Mouse (Mus musculus): Measurements from ENCODE around the gene Ankrd28. TPM values are rescaled to one million over a fixed set of nuclear protein-coding genes. Genes with fewer than 3 reads are reported as not detected.

Gene Ankrd28
- polyA plus RNA-seq, 1 experiment from 2014 or later, result 9.2 TPM

DNA sequence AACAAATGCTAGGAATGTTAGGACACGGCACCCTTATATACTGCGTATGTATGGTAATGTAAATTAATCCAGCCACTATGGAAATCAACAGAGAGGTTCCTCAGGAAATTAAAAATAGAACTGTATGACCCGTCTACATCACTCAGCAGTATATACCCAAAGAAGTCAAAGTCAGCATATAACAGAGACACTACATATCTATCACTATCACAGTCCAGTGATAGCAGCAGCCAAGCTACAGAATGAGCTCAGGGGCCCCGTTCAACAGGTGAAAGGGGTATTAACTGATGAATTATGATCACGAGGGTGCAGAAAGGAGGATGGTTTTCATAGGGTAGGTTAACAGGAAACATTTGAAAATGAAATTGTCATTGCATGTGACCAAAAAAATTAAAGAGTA is 45.5 kb downstream of the Ankrd28 start:
- Histone ChIP-seq H3K9me3 (replicated peaks; ENCODE audit: control insufficient read depth, low read length) (no peaks in the 10 kb centered on the region), H3K36me3 (ENCODE audit: control insufficient read depth, insufficient read depth, low read length) (no peaks in the 10 kb centered on the region), H3K4me3 (ENCODE audit: low read depth, low read length) (no peak overlapping the region), H3K27me3 (replicated peaks; ENCODE audit: control insufficient read depth, insufficient read depth, low read length) (no peaks in the 10 kb centered on the region), H3K4me1 (ENCODE audit: control insufficient read depth, insufficient read depth, low read length) (peaks cover 21% of the 10 kb centered on the region), H3K9ac (ENCODE audit: low read length) (no peak overlapping the region), H3K4me2 (ENCODE audit: low read length) (no peak overlapping the region), H3K27ac (ENCODE audit: low read depth, low read length) (no peak overlapping the region)
- no peak for ATAC-seq
- DNase-seq (ENCODE audit: low spot score), result no peak
- 94% methylated on average over 5 of the region's 5 CpGs for WGBS

DNA sequence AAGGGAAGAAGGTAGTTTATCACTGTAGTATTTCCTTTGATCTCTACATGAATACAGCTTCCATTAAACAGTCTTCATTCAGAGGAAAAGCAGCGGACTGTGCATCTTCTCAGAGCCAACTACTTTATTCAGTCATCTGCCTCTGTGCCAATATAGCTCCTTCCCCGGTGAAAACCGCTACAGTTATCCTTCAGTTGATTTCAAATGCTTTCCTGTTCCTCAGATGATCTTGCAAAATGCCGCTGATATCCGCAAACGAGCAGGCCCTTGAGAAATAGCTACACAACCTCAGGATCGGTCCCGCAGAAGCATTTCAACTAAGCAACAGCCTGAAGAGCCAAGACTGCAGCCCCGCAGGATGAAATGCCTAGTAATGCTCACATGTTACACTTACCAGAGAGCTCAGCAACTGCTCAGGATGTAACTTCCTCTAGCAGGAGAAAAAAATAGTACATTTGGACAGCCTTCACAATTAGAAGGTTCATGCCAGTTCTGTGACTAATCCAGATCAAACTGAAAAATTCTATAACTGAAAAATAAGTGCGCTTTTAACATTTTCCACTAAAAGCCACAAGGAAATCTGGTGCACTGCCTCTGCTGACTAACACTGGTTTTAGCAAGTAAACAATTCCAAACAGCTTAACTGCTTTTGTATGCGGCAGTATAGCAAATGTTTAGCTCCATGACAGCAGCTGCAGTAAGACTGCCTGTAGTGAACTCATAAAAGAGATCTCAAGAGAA is 49.0 kb downstream of the Ankrd28 start:
- H3K9ac ChIP-seq (ENCODE audit: low read length), result peak overlapping the region; percentile 37
- H3K36me3 ChIP-seq (ENCODE audit: control insufficient read depth, insufficient read depth, low read length), result no peaks in the 10 kb centered on the region
- H3K9me3 ChIP-seq (replicated peaks; ENCODE audit: control insufficient read depth, low read length), result no peaks in the 10 kb centered on the region
- peak overlapping the region; percentile 82 for H3K27ac ChIP-seq (ENCODE audit: low read depth, low read length)
- peak; percentile 66 for DNase-seq (ENCODE audit: low spot score)
- 8% methylated on average over 11 of the region's 11 CpGs for WGBS
- peak overlapping the region; percentile 20 for H3K4me3 ChIP-seq (ENCODE audit: low read depth, low read length)
- peak; percentile 72; the same call in 1 of the 2 replicates for ATAC-seq
- peak overlapping the region; percentile 49 for H3K4me2 ChIP-seq (ENCODE audit: low read length)
- H3K4me1 ChIP-seq (ENCODE audit: control insufficient read depth, insufficient read depth, low read length), result peaks cover 18% of the 10 kb centered on the region
- H3K27me3 ChIP-seq (replicated peaks; ENCODE audit: control insufficient read depth, insufficient read depth, low read length), result no peaks in the 10 kb centered on the region

DNA sequence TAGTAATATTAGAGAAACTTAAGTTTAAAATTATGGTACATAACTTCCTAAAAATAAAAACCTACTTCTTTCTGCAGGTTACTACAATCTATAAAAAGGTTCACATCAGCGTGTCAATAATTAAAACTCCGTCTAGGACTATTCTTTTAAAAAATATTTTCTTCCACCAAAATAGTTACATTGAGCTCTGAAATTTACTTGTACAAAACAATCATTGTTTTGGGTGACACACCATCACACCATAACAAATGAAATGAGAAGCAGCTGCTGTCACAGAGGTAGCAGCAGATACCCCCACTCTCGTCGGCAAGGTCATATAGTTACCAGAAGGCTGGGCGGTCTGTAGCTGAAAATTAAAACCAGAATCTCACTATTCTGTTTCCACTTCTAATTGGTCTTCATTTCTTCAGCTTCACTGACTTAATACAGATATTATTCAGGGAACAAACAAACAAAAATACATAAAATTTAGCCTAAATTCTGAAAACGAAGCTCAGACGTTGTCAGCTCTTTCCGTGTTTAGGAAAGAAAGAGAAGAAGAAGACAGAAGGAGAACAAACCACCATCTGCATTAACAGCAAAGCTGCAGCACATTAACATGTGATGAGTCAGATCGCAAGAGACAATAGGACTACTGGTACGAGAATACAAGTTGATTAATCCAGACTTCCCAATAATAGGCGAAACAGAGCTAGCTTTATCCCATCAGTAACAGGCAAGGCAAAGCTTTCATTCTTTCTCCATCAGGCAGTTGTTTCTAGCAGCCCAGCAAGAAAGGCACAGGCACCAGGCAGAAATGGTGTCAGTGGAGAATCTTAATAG is 49.8 kb downstream of the Ankrd28 start:
- Histone ChIP-seq H3K4me3 (ENCODE audit: low read depth, low read length) (peak overlapping the region; percentile 20), H3K9me3 (replicated peaks; ENCODE audit: control insufficient read depth, low read length) (no peaks in the 10 kb centered on the region), H3K4me1 (ENCODE audit: control insufficient read depth, insufficient read depth, low read length) (peaks cover 18% of the 10 kb centered on the region), H3K36me3 (ENCODE audit: control insufficient read depth, insufficient read depth, low read length) (no peaks in the 10 kb centered on the region), H3K9ac (ENCODE audit: low read length) (peak overlapping the region; percentile 37), H3K4me2 (ENCODE audit: low read length) (peak overlapping the region; percentile 49), H3K27ac (ENCODE audit: low read depth, low read length) (peak overlapping the region; percentile 82), H3K27me3 (replicated peaks; ENCODE audit: control insufficient read depth, insufficient read depth, low read length) (no peaks in the 10 kb centered on the region)
- DNase-seq (ENCODE audit: low spot score) (peak; percentile 64), ATAC-seq (peak; percentile 68)
- 19% methylated on average over 11 of the region's 11 CpGs for WGBS

DNA sequence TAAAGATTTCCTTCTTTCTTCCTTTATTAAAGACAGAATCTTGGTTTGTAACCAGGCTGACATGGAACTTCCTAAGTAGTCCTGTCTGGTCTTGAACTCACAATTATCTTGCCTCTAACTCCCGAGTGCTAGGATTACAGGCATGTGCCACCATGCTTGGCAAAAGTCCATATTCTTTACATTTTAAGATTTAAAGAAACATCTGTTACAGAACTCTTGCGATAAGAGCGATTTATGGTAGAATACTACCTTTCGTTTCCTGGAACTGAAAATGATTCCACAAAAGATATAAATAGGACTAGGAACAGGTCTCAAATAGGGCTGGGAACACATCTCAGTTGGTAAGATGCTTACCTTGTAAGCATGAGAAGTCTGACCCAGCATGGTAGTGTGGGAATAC is 56.9 kb downstream of the Ankrd28 start:
- Histone ChIP-seq H3K4me1 (ENCODE audit: control insufficient read depth, insufficient read depth, low read length) (peaks cover 3% of the 10 kb centered on the region; the same call in 1 of the 2 replicates), H3K9ac (ENCODE audit: low read length) (no peak overlapping the region), H3K4me3 (ENCODE audit: low read depth, low read length) (no peak overlapping the region), H3K27me3 (replicated peaks; ENCODE audit: control insufficient read depth, insufficient read depth, low read length) (no peaks in the 10 kb centered on the region), H3K9me3 (replicated peaks; ENCODE audit: control insufficient read depth, low read length) (no peaks in the 10 kb centered on the region), H3K27ac (ENCODE audit: low read depth, low read length) (no peak overlapping the region), H3K36me3 (ENCODE audit: control insufficient read depth, insufficient read depth, low read length) (no peaks in the 10 kb centered on the region), H3K4me2 (ENCODE audit: low read length) (no peak overlapping the region)
- 95% methylated on average over 4 of the region's 4 CpGs for WGBS
- ATAC-seq (no peak), DNase-seq (ENCODE audit: low spot score) (no peak)

DNA sequence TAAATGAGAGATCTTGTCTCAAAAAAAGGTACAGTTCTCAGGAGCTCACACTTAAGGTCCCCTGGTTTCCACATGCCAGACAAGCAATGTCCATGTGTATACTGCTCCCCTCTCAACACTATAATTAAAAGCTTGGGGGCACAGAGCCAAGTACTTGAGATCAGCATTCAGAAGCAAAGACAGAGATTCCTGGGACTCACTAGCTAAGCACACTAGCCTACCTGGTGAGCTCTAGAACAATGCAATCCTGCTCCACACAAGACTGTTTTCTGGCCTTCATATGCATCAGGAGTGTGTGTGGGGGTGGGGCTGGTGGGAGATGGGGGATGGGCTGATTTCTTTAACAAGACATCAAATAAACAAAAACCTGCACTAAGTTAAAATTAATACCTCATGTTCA is 58.2 kb downstream of the Ankrd28 start:
- Histone ChIP-seq H3K9ac (ENCODE audit: low read length) (no peak overlapping the region), H3K4me2 (ENCODE audit: low read length) (no peak overlapping the region), H3K4me3 (ENCODE audit: low read depth, low read length) (no peak overlapping the region), H3K4me1 (ENCODE audit: control insufficient read depth, insufficient read depth, low read length) (peaks cover 3% of the 10 kb centered on the region; the same call in 1 of the 2 replicates), H3K36me3 (ENCODE audit: control insufficient read depth, insufficient read depth, low read length) (no peaks in the 10 kb centered on the region), H3K9me3 (replicated peaks; ENCODE audit: control insufficient read depth, low read length) (no peaks in the 10 kb centered on the region), H3K27me3 (replicated peaks; ENCODE audit: control insufficient read depth, insufficient read depth, low read length) (no peaks in the 10 kb centered on the region), H3K27ac (ENCODE audit: low read depth, low read length) (no peak overlapping the region)
- DNase-seq (ENCODE audit: low spot score) (no peak), ATAC-seq (no peak)

DNA sequence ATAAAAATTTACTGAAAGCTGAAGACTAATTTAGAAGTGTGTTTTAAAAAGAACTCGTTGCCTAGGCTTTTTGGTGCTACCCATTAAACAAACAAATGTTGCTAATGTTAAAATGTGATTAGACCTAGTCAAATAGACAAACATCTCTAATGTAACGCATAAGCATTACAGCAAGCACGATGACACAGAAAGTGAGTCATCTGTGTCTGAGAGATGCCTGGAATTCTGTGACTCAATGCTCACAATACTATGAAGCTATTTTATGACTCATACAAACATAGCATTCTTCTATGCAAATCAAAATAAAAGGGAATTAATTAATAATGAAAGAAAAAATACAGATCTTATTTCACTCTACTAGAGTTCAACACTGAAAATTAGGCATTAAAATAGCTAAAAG is 61.9 kb downstream of the Ankrd28 start:
- Histone ChIP-seq H3K27ac (ENCODE audit: low read depth, low read length) (no peak overlapping the region), H3K9ac (ENCODE audit: low read length) (no peak overlapping the region), H3K4me1 (ENCODE audit: control insufficient read depth, insufficient read depth, low read length) (peaks cover 3% of the 10 kb centered on the region; the same call in 1 of the 2 replicates), H3K9me3 (replicated peaks; ENCODE audit: control insufficient read depth, low read length) (no peaks in the 10 kb centered on the region), H3K36me3 (ENCODE audit: control insufficient read depth, insufficient read depth, low read length) (0 out of 2 replicates have a peak, but pooled peaks cover 2% of the 10 kb centered on the region), H3K27me3 (replicated peaks; ENCODE audit: control insufficient read depth, insufficient read depth, low read length) (no peaks in the 10 kb centered on the region), H3K4me3 (ENCODE audit: low read depth, low read length) (no peak overlapping the region), H3K4me2 (ENCODE audit: low read length) (no peak overlapping the region)
- DNase-seq (ENCODE audit: low spot score) (no peak), ATAC-seq (no peak)
- 85% methylated on average over 3 of the region's 3 CpGs for WGBS

DNA sequence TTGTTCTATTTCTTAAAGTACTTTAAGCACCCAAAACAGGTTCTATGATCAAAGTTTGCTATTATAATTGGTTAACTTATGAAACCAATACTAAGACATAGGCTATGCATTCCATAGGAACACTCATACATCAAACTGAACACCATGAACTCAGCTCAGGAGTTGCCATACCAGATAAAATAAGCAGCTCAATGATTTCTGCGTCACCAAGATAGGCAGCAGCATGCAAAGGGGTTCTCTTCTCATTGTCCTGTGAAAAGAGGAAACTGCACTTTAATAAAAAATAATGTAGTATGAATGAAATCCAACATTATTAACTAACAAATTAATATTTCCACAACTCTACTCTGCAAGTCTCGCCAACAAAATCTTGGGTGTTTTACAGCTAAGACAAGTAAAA is 66.4 kb downstream of the Ankrd28 start:
- no peak overlapping the region for H3K9ac ChIP-seq (ENCODE audit: low read length)
- H3K9me3 ChIP-seq (replicated peaks; ENCODE audit: control insufficient read depth, low read length), result no peaks in the 10 kb centered on the region
- H3K4me1 ChIP-seq (ENCODE audit: control insufficient read depth, insufficient read depth, low read length), result no peaks in the 10 kb centered on the region
- H3K27ac ChIP-seq (ENCODE audit: low read depth, low read length), result no peak overlapping the region
- ATAC-seq (no peak), DNase-seq (ENCODE audit: low spot score) (no peak)
- H3K36me3 ChIP-seq (ENCODE audit: control insufficient read depth, insufficient read depth, low read length), result peaks cover 26% of the 10 kb centered on the region
- WGBS, result 85% methylated on average over 2 of the region's 2 CpGs
- no peak overlapping the region for H3K4me3 ChIP-seq (ENCODE audit: low read depth, low read length)
- no peaks in the 10 kb centered on the region for H3K27me3 ChIP-seq (replicated peaks; ENCODE audit: control insufficient read depth, insufficient read depth, low read length)
- H3K4me2 ChIP-seq (ENCODE audit: low read length), result no peak overlapping the region

DNA sequence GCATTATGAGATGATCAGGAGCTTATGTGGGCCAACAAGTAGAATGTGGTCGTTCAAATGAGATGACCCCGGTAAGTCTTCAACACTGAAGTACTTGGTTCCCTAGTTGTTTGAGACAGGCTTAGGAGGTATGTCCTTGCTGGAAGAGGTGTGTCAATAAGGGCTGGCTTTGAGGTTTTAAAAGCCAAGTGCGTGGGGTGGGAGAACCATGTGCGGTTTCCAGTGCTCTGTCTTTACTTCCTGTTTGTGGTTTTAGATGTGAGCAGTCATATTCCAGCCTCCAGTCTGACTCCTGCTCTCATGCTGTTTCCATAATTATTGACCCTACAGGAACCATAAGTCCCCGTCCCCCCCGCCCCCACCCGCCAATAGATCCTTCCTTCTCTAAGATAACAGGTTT is 68.7 kb downstream of the Ankrd28 start:
- Histone ChIP-seq H3K27me3 (replicated peaks; ENCODE audit: control insufficient read depth, insufficient read depth, low read length) (no peaks in the 10 kb centered on the region), H3K9me3 (replicated peaks; ENCODE audit: control insufficient read depth, low read length) (no peaks in the 10 kb centered on the region), H3K4me1 (ENCODE audit: control insufficient read depth, insufficient read depth, low read length) (no peaks in the 10 kb centered on the region), H3K4me3 (ENCODE audit: low read depth, low read length) (no peak overlapping the region), H3K27ac (ENCODE audit: low read depth, low read length) (no peak overlapping the region), H3K4me2 (ENCODE audit: low read length) (no peak overlapping the region), H3K9ac (ENCODE audit: low read length) (no peak overlapping the region), H3K36me3 (ENCODE audit: control insufficient read depth, insufficient read depth, low read length) (peaks cover 26% of the 10 kb centered on the region)
- DNase-seq (ENCODE audit: low spot score), result no peak
- 96% methylated on average over 7 of the region's 7 CpGs for WGBS
- ATAC-seq, result no peak

DNA sequence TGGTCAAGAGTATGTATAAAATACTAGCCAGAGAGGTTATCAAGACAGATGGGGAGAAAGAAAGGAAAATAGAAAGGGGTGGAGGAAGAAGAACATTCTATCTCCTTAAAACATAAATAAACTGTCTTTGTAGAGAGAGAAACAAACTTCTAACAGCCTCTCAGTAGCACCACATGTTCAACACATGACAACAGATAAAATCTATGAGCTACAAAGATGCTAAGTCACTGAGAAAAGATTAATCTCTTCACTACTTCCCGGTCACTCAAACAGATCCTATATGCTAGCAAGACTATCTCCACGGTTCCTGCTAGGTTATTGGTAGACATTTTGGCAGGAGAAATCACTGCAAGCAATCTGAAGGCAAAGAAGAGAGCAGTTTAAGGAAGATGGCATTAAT is 71.3 kb downstream of the Ankrd28 start:
- no peaks in the 10 kb centered on the region for H3K9me3 ChIP-seq (replicated peaks; ENCODE audit: control insufficient read depth, low read length)
- WGBS, result 97% methylated on average over 2 of the region's 2 CpGs

More for the DNA sequence above, 71.3 kb downstream of the Ankrd28 start:
- Histone ChIP-seq H3K27me3 (replicated peaks; ENCODE audit: control insufficient read depth, insufficient read depth, low read length) (no peaks in the 10 kb centered on the region), H3K36me3 (ENCODE audit: control insufficient read depth, insufficient read depth, low read length) (peaks cover 30% of the 10 kb centered on the region), H3K4me3 (ENCODE audit: low read depth, low read length) (no peak overlapping the region), H3K27ac (ENCODE audit: low read depth, low read length) (no peak overlapping the region), H3K4me1 (ENCODE audit: control insufficient read depth, insufficient read depth, low read length) (no peaks in the 10 kb centered on the region), H3K9ac (ENCODE audit: low read length) (no peak overlapping the region), H3K4me2 (ENCODE audit: low read length) (no peak overlapping the region)
- DNase-seq (ENCODE audit: low spot score) (no peak), ATAC-seq (no peak)

All from forebrain, embryonic 14.5 days (tissue).